Mouse (Mus musculus) hindlimb bud, embryonic 11.5 days (tissue): Measurements from ENCODE around the gene Ehd4.

ENCODE experiments used
- DNase-seq: peaks from one replicate; pipeline ENCODE4 v3.0.0-alpha.2; 2012; ENCODE audit warnings: low read depth, low spot score; ENCODE audit errors: extremely low spot score

Ehd4 gene

DNA sequence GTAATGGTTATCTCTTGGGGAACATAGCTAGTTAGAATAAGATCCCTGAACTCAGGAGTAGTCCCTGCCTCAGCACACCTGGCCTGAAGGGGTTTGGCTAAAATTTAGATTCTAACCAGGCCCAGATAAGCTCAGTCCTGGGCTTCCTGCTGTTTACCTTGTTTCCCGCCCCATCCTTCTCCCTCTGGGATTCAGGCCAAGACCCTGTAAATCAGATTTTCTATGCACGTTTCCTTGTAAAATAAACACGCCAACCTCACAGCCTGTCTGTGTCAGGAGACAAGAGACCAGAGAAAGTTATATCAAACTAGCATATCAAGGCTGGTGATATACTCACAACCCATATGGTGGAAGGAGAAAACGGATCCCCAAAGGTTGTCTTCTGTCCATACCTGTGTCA lies 42.8 kb downstream of the Ehd4 start:
- no peak for DNase-seq

DNA sequence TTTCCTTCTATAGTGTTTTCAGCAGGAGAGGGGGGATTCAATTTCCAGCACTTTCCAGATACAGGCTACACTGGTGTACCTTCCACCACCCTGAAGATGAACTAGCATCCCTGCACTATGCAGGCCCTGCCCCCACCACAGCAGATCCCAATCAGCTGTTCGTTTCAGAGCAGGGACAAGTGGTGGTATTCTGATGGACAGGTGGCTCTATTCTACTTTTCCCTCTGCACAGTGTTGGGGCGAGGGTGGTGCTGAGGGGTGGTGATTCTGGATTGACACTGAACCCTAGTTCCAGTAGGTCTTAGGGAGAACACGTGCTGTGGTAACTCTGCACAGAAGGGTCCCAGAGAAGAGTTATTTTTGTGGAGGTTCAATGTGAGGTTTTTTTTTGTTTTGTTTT lies 43.2 kb downstream of the Ehd4 start:
- no peak for DNase-seq

DNA sequence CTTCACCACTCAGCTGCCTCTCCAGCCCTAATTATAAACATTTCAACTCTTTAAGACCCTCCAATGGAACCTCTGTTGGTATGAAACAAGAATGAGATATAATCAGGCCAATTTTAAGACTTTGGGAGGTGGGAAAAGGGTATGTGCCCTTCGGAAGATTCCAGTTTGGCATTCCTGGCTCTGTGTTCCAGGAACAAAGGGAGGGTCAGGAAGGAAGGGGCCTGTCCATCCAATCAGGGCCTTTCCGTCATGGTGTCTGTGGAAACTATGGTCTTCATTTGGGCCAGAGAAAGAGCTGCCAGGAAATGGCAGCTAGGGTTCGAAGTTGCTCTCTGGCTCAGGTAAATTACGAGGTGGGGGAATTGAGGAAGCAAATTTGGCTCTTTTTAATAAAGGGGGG lies 46.3 kb downstream of the Ehd4 start:
- no peak for DNase-seq

DNA sequence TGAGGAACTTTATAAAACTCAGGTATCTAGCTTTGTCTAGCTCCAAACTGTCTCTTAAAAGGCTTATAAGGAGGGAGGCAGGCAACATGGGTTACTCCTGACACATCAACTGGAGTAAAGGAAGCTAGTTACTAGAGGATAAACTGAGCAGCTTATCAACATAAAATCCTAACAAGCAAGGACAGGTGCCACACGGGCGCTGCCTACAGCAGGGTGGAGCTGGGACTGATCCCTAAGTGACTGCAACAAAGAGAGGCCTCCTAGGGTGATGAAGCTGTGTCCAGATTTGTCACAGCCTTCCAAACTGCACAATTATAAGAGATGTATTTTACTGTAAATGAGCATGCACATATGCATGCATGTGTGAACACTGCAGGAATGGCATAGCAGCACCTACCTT lies 47.0 kb downstream of the Ehd4 start:
- no peak for DNase-seq

DNA sequence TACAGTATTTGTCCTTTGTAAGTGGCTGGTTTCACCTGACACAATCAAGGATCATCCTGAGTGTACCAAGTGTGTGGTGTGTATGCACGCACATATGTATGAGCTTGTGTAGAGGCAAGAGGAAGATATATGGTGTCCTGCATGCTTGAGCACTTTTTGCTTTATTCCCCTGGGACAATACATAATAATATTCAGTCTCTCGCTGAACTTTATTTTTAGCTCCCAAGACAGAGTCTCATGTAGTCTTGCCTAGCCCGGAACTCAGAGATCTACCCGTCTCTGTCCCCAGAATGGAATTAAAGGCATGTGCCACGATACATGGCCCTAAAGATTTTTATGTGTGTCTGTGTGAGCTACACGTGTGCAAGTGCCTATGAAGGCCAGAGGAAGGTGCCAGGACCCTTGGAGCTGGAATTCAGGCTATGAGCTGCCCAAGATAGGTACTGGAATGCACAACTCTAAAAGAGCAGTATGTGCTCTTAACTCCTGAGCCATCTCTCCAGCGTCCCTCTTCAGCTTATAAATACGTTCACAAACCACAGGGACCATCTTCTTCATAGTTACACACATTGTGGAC lies 47.9 kb downstream of the Ehd4 start:
- no peak for DNase-seq

DNA sequence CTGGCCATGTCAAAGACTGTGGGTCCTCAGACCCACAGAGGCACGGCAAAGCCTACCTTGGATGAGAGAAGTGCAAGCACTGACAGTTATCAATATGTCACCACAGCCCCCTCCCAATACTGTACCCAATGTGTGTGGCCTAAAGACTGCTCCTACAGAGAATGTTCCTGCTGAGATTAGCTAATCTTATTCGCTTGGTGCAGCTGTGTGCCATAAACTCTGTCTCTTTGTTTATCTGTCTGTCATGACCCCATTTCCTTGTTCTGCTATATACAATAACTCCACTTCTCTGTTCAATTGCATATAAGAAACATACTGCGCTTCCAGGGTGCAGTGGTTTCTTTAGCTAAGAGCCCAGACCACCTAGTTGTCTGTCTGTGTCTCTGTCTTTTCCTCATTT lies 48.5 kb downstream of the Ehd4 start:
- no peak for DNase-seq

DNA sequence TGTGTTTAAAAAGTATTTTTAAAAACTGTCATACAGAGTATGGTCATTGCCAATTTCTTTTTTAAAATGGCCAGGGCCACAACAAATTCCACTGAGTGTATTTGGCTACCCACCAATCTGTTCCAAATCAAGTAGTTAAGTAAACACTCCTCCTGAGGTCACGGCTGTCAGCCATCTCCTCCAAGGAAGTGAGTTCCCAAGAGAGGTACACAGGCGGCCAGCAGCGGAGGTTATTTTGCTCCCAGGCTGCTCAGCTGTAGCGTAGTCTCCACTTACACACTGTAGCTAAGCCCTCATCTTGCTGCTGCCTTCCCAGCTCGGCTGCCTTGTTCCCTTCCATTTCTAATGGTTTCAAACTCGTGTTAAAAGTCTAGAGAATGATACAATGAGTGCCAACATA lies 51.5 kb downstream of the Ehd4 start:
- no peak for DNase-seq

DNA sequence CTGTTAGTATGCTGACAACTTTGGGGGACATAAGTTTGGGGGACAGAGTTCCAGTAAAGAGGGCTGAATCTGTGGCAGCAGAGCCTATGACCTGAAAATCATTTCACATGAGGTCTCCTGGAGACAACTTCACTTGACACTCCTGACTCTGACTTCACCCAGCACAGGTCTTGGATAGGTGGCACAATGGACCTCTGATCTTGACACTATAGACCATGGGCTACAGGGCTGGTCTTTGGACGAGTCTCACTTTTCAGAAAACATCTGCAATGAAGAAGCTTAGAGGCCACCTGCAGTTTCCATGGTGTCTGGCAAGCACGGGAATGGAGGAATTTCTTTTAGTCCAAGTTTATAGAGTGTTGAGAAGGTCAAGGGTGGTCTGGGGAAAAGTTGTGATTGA lies 52.0 kb downstream of the Ehd4 start:
- DNase-seq, result no peak

DNA sequence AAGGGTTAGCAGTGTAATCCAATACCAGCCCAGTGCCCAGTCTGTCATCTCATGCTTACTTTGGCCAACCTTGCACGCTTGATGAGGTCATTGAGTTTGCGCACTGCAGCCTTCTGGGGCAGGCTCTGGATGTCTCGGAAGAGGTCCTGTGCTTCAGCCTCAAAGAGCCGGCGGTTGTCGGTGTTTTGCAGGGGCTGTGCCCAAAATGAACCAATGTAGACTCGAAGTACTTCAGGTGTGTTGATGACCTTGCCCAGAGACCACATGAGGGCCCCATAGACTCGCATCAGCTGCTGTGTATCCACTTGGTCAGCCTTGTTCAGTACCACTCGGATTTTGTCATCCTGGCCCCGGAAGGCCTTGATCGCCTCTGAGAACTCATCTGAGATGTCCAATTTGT lies 52.4 kb downstream of the Ehd4 start:
- no peak for DNase-seq

DNA sequence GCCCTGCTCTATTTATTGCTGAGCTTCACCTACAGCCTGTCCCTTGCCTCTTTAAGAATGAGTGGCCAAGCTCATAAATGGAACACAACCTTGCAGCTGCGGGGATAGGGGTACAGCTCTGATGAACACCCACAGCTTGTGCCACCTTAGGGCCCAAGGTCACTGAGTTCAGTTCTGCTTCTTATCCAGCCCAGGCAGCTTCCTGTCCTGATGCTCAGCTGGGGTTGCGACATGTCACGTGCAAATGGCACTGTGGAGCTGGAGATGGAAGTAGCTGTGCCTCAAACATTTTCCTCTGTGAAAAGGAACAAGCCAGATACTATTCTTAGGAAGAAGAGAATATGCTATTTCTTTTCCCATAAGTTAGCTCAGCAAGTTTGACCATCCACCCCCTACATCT lies 54.5 kb downstream of the Ehd4 start:
- no peak for DNase-seq

DNA sequence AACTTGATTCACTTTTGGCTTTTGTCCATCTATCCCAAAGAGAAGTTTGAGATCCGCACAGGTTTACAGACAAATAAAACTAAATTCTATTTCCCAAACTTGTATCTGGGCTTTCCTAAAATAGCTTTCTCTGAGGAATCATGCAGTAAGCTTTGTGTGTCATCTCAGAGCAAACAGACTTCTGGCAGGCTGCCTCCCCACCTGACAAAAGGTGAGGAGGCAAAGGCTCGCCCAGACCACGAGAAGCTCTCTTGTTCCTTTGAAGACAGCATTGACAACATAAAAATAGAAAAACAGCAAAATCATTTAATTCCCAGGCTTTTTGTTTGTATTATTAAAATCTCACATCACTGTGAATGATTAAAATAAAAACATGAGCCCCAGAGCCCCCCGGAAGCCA lies 55.1 kb downstream of the Ehd4 start:
- DNase-seq, result no peak

DNA sequence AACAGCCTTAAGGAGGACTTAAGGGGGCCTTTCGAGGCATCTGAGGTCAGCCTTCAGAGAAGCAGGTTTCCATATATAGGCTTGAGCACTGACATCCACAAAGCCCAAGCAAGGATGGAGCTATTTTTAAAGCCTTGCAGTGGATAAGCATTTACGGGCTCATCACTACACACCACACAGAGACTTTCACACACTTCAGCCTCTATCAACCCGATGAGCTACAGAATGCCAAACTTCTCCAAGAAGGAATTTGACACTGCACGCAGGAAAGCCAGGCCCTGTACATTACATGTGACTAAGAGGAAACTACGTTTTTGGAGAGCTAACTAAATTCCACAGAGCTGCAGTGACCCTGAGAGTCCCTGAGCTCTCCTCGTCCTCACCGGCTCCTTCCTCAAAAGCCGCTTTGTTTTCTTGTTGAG lies 55.6 kb downstream of the Ehd4 start:
- DNase-seq, result no peak

DNA sequence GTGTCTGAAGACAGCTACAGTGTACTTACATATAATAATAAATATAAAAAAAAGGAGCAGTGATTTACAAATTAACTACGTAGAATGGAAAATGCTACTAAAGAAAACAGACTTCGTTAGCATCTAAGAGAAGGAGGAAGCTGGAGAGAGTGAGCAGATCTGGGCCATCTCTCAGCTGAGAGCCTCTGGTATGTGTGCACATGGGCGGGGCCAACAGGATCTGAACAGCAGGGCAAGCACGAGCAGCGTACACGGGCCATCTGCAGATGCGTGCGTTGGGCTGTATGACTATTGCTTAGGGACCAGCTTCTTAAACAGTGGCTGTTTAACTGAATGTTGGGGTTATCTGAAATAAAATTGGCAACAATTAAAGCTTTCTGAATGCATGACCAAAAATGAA lies 56.5 kb downstream of the Ehd4 start:
- no peak for DNase-seq

DNA sequence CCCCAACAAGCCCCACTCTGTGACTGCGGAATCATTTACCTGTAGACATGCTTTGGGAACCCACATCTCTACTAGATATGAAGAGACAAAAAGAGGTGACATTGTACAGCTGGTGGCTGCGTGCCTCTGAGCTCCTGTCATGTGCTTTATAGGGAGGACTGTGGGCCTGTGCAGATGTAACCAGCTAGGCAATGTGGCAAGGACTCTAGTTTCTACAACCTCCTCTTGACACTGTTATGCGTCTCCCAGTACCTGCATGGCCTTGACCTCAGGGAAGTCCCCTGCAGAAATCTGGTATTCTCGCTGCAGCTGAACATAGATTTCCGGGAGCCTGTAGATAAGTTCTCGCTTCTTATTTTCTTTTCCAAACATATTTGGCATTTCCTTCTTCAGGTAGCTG lies 57.7 kb downstream of the Ehd4 start:
- DNase-seq, result no peak

DNA sequence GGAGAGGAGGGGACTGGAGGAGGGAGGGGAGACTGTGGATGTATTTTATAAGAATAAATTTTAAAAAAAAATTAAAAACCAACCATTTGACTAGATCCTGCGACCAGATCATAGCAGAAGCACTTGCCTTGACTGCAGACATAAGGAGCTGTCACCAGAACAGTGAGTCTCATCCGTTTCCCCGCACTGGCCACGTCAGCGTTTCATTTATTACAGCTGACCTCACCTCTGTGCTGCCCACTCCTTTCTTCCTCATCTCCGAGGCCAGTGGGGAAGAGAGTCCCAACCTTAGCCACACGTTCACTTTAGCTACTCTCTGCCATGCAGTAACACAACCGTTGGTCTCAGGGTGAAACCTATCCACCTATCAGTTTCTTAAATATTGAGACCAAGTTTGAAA lies 58.2 kb downstream of the Ehd4 start:
- no peak for DNase-seq

DNA sequence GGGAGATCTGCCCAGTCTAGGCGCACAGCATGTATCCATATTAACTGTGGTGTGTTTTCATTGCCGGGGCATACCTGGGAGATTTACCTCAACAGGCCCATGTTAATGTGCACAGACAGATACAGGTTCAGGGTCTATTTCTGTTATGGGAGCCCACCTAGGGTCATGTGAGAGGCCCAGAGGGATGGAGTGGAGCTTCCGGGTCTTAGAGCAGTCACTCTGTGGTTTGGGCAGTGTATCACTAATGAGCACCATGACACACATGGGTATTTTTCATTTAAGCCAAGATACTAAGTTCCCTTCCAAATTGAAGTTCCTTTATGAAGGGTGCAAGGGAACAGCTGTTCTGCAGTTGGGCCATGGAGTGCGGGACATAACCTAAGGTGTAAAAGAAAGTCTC lies 59.2 kb downstream of the Ehd4 start:
- DNase-seq, result no peak

DNA sequence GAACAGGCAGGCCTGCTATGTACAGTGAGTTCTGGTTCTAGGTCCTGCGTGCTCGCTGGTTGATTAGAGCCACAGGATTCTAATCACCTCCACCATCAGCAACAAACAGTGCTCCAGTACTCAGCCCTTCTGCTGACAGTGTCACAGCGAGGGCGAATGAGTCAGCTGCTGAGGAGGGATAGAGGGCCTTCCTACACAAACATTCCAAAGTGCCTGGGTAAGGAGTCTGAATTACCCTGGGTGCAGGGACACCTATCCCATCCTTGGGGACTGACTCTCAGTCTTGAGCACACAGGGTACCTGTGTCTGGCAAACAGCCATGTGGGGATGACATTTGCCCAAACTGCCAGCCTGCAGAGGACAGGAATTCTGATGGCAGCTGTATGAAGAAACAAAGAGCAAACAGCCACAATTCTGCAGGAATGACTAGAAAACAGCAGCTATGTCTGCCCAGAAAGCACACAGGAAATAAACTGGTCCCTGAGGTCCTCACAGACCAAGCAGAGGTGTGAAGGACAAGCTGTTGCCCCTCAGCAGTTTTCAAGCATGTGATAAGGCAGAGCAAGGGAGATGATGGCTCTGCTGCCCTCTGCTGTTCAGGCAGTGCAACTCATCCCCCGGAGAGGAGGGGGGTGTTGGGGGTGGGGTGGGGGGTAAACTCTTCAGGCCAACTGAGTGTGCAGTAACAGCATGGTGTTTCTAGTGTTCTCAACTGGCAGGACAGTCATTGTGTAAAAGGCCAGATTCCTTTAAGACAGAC lies 60.6 kb downstream of the Ehd4 start:
- DNase-seq, result no peak

DNA sequence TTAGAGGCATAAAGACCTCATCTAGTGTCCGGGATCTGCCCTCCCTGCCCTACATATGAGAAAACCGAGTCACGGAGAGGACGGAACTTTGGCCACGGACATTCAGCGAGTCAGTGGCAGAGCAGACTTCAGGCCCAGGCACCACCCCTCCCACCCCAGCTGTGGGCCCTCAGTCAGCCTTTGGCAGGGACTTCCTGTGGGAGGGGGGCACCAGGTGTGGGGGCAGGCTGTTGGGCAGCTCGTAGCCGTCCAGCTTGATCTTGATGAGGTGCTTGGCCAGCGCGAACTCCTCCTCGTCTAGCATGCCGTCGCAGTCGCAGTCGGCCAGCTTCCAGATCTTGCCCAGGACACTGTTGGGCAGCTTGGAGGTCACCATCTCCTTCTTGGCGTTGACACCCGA lies 63.4 kb downstream of the Ehd4 start:
- no peak for DNase-seq

DNA sequence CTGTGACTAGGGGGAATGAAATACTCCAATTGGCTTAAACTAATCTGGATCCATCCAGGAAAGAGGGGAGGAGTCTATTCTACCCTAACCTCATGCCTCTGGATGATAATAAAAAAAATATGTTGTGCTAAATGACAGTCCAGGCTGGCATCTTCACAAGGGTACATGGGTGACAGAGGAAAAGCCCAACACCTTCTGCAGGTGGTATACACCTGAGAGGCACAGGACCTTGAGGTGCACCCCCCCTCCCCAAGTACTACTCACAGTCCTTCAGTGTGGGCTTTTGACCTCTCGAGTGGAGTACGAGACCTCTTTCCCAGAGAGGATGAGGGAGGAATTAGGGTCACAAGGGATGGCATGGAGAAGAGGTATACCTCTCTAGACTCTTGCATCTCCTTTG lies 66.5 kb downstream of the Ehd4 start:
- no peak for DNase-seq

DNA sequence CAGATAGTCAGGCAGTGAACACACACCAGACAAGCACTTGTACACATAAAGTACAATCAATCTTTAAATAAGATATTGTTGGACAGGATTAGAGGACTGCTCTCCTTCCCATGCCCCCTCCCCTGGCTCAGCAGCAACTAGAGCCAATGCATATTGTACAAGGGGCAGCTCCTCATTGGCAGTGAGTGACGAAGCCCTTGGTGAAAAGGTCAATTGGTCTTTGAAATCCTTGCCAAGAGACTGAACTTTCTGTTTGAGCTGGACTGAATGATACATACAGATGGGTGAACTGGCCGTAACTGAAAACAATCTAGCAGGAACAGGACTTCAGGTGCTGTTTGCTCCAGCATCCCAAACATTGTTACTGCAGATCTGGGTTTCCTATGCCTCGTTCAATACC lies 67.0 kb downstream of the Ehd4 start:
- no peak for DNase-seq

DNA sequence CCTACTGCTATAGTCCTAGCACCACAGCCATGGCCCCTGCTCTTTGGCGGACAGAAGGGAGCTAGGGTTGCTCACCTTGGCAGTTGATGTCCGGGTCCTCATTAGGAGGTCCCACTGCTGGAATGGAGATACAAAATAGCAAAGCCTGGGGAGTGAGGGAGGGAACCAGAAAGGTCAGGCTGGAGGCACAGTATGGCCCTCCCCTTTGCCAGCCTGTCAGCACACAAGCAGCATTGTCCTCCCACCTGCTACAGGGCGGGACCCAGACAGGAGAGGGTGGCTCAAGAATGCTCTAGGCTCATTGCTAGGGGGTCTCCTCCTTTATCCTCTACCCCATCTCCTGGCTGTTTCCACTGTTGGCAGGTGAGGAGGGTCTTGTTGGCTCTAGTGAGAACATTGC lies 68.4 kb downstream of the Ehd4 start:
- DNase-seq, result no peak

DNA sequence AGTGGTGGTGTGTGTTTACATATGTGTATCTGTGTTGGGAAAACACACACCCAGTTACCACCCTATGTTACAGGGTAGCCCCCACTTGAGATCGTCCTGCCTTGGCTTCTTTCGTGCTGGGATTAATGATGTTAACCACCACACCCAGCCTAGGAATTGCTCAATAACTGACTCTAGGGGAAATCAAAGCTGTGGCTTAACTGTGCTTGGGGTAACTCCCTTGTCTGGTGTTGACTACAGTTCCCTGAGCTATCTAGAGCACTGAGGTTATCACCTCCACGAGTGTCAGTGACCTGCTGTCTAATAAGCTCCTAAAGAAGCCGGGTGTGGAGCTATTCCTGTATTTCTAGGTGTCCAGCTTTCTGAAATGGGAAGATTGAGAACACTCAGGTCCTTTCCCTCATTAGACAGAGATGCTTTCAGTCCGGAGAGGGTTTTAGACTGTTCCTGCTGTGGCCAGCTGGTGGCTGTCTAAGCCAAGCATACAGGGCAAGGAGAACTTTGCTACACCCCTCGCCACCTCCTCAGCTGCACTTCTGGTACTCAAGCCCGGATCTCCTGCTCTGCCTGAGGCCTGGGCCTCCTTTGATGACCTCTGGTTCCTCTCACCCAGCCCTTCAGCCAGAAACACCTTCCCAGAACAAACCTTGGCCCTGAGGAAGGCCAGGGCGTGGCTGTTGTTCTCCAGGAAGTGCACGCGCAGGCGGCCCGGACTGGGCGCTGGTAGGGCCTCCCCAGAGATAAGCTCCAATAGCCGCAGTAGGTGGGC lies 69.6 kb downstream of the Ehd4 start:
- DNase-seq, result no peak
